Mouse (Mus musculus) activated CD4-positive, CD25-positive, alpha-beta regulatory T cell (primary cell): ENCODE results near the gene Nrxn3. TPM values are rescaled to one million over a fixed set of nuclear protein-coding genes. Genes with fewer than 3 reads are reported as not detected.

Source experiments
- polyA plus RNA-seq, 2 experiments: library from polyadenylated mRNA; unstranded; fragments of 100-300 nt; shearing (Covaris generic); gene quantifications; one replicate each; pipeline ENCODE4 v1.2.1; 2017

Gene Nrxn3
- under 1 TPM; 0.05 to 0.43 TPM for polyA plus RNA-seq

GRCm38 (mm10) chr12:88722691-88723070 lies at the start of gene Nrxn3:
Nrxn3 (plus strand) TSS chr12:88722876.

